Mouse (Mus musculus): ENCODE measurements around the gene Lsm3. TPM values are rescaled to one million over a fixed set of nuclear protein-coding genes. Genes with fewer than 3 reads are reported as not detected.
A peak's percentile ranks its signal among the peaks of the same experiment; 100 is the strongest.

Lsm3 gene
- polyA plus RNA-seq, 1 experiment: 69.5 TPM

GRCm38 (mm10) chr6:91518454-91519020 lies 2.8 kb downstream of the Lsm3 start:
- Histone ChIP-seq H3K4me2 (ENCODE audit: low read depth) (no peak overlapping the region), H3K4me3 (no peak overlapping the region), H3K79me2 (ENCODE audit: control insufficient read depth, insufficient read depth) (peaks cover 24% of the 10 kb centered on the region), H3K36me3 (ENCODE audit: control insufficient read depth, insufficient read depth) (peaks cover 17% of the 10 kb centered on the region), H3K27me3 (ENCODE audit: control insufficient read depth, insufficient read depth, insufficient read length) (no peaks in the 10 kb centered on the region), H3ac (ENCODE audit: control insufficient read depth, insufficient read length) (no peak overlapping the region)
- no peak for TF ChIP-seq POLR2AphosphoS2 (IDR thresholded peaks at IDR 0.05; ENCODE audit: insufficient read length, low read depth)
- no peak for TF ChIP-seq REST (IDR thresholded peaks at IDR 0.05; ENCODE audit: insufficient read depth, insufficient read length)
- no peak for TF ChIP-seq CEBPB (IDR thresholded peaks at IDR 0.05; ENCODE audit: insufficient read depth, poor library complexity, severe bottlenecking)
- TF ChIP-seq MYOD1 (IDR thresholded peaks at IDR 0.05; ENCODE audit: control insufficient read depth in 1 of 3, insufficient read length in 2 of 3, low read depth in 2 of 3): no peak
- TF ChIP-seq POLR2A (IDR thresholded peaks at IDR 0.05; ENCODE audit: insufficient read length, low read depth): no peak
- TF ChIP-seq E2F4 (IDR thresholded peaks at IDR 0.05; ENCODE audit: insufficient read depth): no peak
- no peak for TF ChIP-seq SRF (IDR thresholded peaks at IDR 0.05; ENCODE audit: control insufficient read depth, insufficient read length, low read depth)
- no peak for TF ChIP-seq MYOG (IDR thresholded peaks at IDR 0.05; ENCODE audit: control insufficient read depth in 1 of 3, insufficient read depth in 1 of 3, insufficient read length in 2 of 3, low read depth in 2 of 3)
- TF ChIP-seq TCF12 (IDR thresholded peaks at IDR 0.05; ENCODE audit: insufficient read depth, poor library complexity, severe bottlenecking): no peak
- TF ChIP-seq TCF3 (IDR thresholded peaks at IDR 0.05; ENCODE audit: insufficient read length, low read depth): no peak
- TF ChIP-seq USF1 (IDR thresholded peaks at IDR 0.05; ENCODE audit: low read depth): no peak
- TF ChIP-seq MAX (IDR thresholded peaks at IDR 0.05; ENCODE audit: low read depth): no peak

- Histone ChIP-seq H3K4me3 (no peak overlapping the region), H3K36me3 (ENCODE audit: control insufficient read depth, insufficient read depth) (peaks cover 17% of the 10 kb centered on the region), H3K4me2 (ENCODE audit: low read depth) (no peak overlapping the region), H3ac (ENCODE audit: control insufficient read depth, insufficient read length) (no peak overlapping the region), H3K79me2 (ENCODE audit: control insufficient read depth, insufficient read depth) (peaks cover 6% of the 10 kb centered on the region), H3K27me3 (ENCODE audit: control insufficient read depth, insufficient read depth, insufficient read length) (no peaks in the 10 kb centered on the region)
- TF ChIP-seq USF1 (IDR thresholded peaks at IDR 0.05; ENCODE audit: low read depth) (no peak), TCF3 (IDR thresholded peaks at IDR 0.05; ENCODE audit: insufficient read length, low read depth) (no peak), POLR2AphosphoS2 (IDR thresholded peaks at IDR 0.05; ENCODE audit: insufficient read length, low read depth) (no peak), MYOD1 (IDR thresholded peaks at IDR 0.05; ENCODE audit: control insufficient read depth in 1 of 3, insufficient read length in 2 of 3, low read depth in 2 of 3) (no peak), SRF (IDR thresholded peaks at IDR 0.05; ENCODE audit: control insufficient read depth, insufficient read length, low read depth) (no peak), REST (IDR thresholded peaks at IDR 0.05; ENCODE audit: insufficient read depth, insufficient read length) (no peak), POLR2A (IDR thresholded peaks at IDR 0.05; ENCODE audit: insufficient read length, low read depth) (no peak), CEBPB (IDR thresholded peaks at IDR 0.05; ENCODE audit: insufficient read depth, poor library complexity, severe bottlenecking) (no peak), E2F4 (IDR thresholded peaks at IDR 0.05; ENCODE audit: insufficient read depth) (no peak), MYOG (IDR thresholded peaks at IDR 0.05; ENCODE audit: control insufficient read depth in 1 of 3, insufficient read depth in 1 of 3, insufficient read length in 2 of 3, low read depth in 2 of 3) (no peak), MAX (IDR thresholded peaks at IDR 0.05; ENCODE audit: low read depth) (no peak)
These were observed 7.1 kb downstream of the Lsm3 start for GRCm38 (mm10) chr6:91522816-91523215.

GRCm38 (mm10) chr6:91525544-91525943 lies 9.8 kb downstream of the Lsm3 start:
- Histone ChIP-seq H3ac (ENCODE audit: control insufficient read depth, insufficient read length) (no peak overlapping the region), H3K27me3 (ENCODE audit: control insufficient read depth, insufficient read depth, insufficient read length) (no peaks in the 10 kb centered on the region), H3K36me3 (ENCODE audit: control insufficient read depth, insufficient read depth) (peaks cover 5% of the 10 kb centered on the region), H3K4me3 (no peak overlapping the region), H3K4me2 (ENCODE audit: low read depth) (no peak overlapping the region), H3K79me2 (ENCODE audit: control insufficient read depth, insufficient read depth) (no peaks in the 10 kb centered on the region)
- TF ChIP-seq E2F4 (IDR thresholded peaks at IDR 0.05; ENCODE audit: insufficient read depth) (no peak), MYOD1 (IDR thresholded peaks at IDR 0.05; ENCODE audit: control insufficient read depth in 1 of 3, insufficient read length in 2 of 3, low read depth in 2 of 3) (peak in 2 of 3 experiments; percentile 77 to 82), POLR2A (IDR thresholded peaks at IDR 0.05; ENCODE audit: insufficient read length, low read depth) (no peak), CEBPB (IDR thresholded peaks at IDR 0.05; ENCODE audit: insufficient read depth, poor library complexity, severe bottlenecking) (no peak), REST (IDR thresholded peaks at IDR 0.05; ENCODE audit: insufficient read depth, insufficient read length) (no peak), SRF (IDR thresholded peaks at IDR 0.05; ENCODE audit: control insufficient read depth, insufficient read length, low read depth) (no peak), MAX (IDR thresholded peaks at IDR 0.05; ENCODE audit: low read depth) (no peak), TCF12 (IDR thresholded peaks at IDR 0.05; ENCODE audit: insufficient read depth, poor library complexity, severe bottlenecking) (no peak), TCF3 (IDR thresholded peaks at IDR 0.05; ENCODE audit: insufficient read length, low read depth) (peak; percentile 63), POLR2AphosphoS2 (IDR thresholded peaks at IDR 0.05; ENCODE audit: insufficient read length, low read depth) (no peak), USF1 (IDR thresholded peaks at IDR 0.05; ENCODE audit: low read depth) (no peak), MYOG (IDR thresholded peaks at IDR 0.05; ENCODE audit: control insufficient read depth in 1 of 3, insufficient read depth in 1 of 3, insufficient read length in 2 of 3, low read depth in 2 of 3) (peak; percentile 29 to 92 (median 76))

GRCm38 (mm10) chr6:91527227-91527860 lies 11.6 kb downstream of the Lsm3 start:
- Histone ChIP-seq H3ac (ENCODE audit: control insufficient read depth, insufficient read length) (no peak overlapping the region), H3K4me2 (ENCODE audit: low read depth) (no peak overlapping the region), H3K4me3 (no peak overlapping the region), H3K36me3 (ENCODE audit: control insufficient read depth, insufficient read depth) (no peaks in the 10 kb centered on the region), H3K27me3 (ENCODE audit: control insufficient read depth, insufficient read depth, insufficient read length) (no peaks in the 10 kb centered on the region), H3K79me2 (ENCODE audit: control insufficient read depth, insufficient read depth) (no peaks in the 10 kb centered on the region)
- no peak for TF ChIP-seq USF1 (IDR thresholded peaks at IDR 0.05; ENCODE audit: low read depth)
- no peak for TF ChIP-seq E2F4 (IDR thresholded peaks at IDR 0.05; ENCODE audit: insufficient read depth)
- no peak for TF ChIP-seq TCF3 (IDR thresholded peaks at IDR 0.05; ENCODE audit: insufficient read length, low read depth)
- no peak for TF ChIP-seq POLR2AphosphoS2 (IDR thresholded peaks at IDR 0.05; ENCODE audit: insufficient read length, low read depth)
- TF ChIP-seq MYOG (IDR thresholded peaks at IDR 0.05; ENCODE audit: control insufficient read depth in 1 of 3, insufficient read depth in 1 of 3, insufficient read length in 2 of 3, low read depth in 2 of 3): no peak
- TF ChIP-seq TCF12 (IDR thresholded peaks at IDR 0.05; ENCODE audit: insufficient read depth, poor library complexity, severe bottlenecking): no peak
- no peak for TF ChIP-seq POLR2A (IDR thresholded peaks at IDR 0.05; ENCODE audit: insufficient read length, low read depth)
- no peak for TF ChIP-seq CEBPB (IDR thresholded peaks at IDR 0.05; ENCODE audit: insufficient read depth, poor library complexity, severe bottlenecking)
- TF ChIP-seq MAX (IDR thresholded peaks at IDR 0.05; ENCODE audit: low read depth): no peak
- TF ChIP-seq SRF (IDR thresholded peaks at IDR 0.05; ENCODE audit: control insufficient read depth, insufficient read length, low read depth): no peak
